Mouse (Mus musculus) heart, embryonic 15.5 days (tissue): ENCODE data around the gene Golph3. TPM values are rescaled to one million over a fixed set of nuclear protein-coding genes. Genes with fewer than 3 reads are reported as not detected.

Experiments used
- ATAC-seq: fragments of 200-750 bp; cut with Nextera tagmentation; replicated peaks from 2 replicates; pipeline ENCODE4 v1.8.0; 2017; ENCODE audit warnings: low read depth, moderate TSS enrichment; ENCODE audit not compliant: insufficient number of reproducible peaks, insufficient read depth, low FRiP score
- H3K27ac ChIP-seq: fragments of 300-500 bp; sonication (generic); 2 replicates; pipeline ENCODE4 v1.5.1; 2015; ENCODE audit warnings: mild to moderate bottlenecking, inconsistent platforms
- H3K27me3 ChIP-seq: fragments of 300-500 bp; sonication (generic); 2 replicates; pipeline ENCODE4 v1.6.1; 2015; ENCODE audit warnings: inconsistent platforms
- H3K36me3 ChIP-seq: fragments of 300-500 bp; sonication (generic); 2 replicates; pipeline ENCODE4 v1.6.1; 2015; ENCODE audit warnings: mild to moderate bottlenecking, inconsistent platforms
- H3K4me1 ChIP-seq: fragments of 300-500 bp; sonication (generic); replicated peaks from 2 replicates; pipeline ENCODE4 v1.6.1; 2015; ENCODE audit warnings: inconsistent platforms
- H3K4me2 ChIP-seq: fragments of 300-500 bp; sonication (generic); 2 replicates; pipeline ENCODE4 v1.6.1; 2015; ENCODE audit warnings: inconsistent platforms, mild to moderate bottlenecking, moderate library complexity
- H3K4me3 ChIP-seq: fragments of 300-500 bp; sonication (generic); 2 replicates; pipeline ENCODE4 v1.5.1; 2015; ENCODE audit warnings: mild to moderate bottlenecking, inconsistent platforms
- H3K9ac ChIP-seq: fragments of 300-500 bp; sonication (generic); 2 replicates; pipeline ENCODE4 v1.6.1; 2015; ENCODE audit warnings: mild to moderate bottlenecking, inconsistent platforms
- H3K9me3 ChIP-seq: fragments of 300-500 bp; sonication (generic); replicated peaks from 2 replicates; pipeline ENCODE4 v1.6.1; 2016; ENCODE audit warnings: inconsistent platforms
- WGBS: fragments of 180-500 bp; shearing (Covaris S2); methylation state at CpG from one replicate; pipeline ENCODE4 v1.1.7; 2015; ENCODE audit warnings: mixed read lengths; 5-methylcytosine and 5-hydroxymethylcytosine counted together
- polyA plus RNA-seq: library from polyadenylated mRNA; unstranded; fragments of >200 nt; fragmentation: Nextera tagmentation; extraction: Ambion mirVana; gene quantifications from 2 replicates; pipeline ENCODE4 v1.2.1, GENCODE M21; 2015

Golph3 gene
- polyA plus RNA-seq, 1 experiment from 2014 or later = 62.7 TPM

DNA sequence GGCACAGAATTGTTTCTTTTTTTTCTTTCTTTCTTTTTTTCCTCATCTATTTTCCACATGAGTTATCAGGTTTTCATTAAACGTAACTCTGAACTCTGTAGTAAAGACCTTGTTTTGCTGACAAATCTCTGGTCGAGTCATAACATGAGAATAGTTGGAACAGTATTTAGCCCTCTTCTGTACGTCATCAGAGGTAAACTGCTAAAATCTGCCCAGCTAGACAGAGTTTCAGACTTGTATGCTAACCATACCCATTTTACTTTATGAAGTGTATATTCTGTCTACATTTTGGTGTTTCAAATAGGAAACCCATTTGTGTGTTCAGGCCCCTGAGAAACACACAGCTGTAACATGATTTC lies 16.5 kb downstream of the Golph3 start:
- Histone ChIP-seq H3K4me2 (no peak overlapping the region), H3K9me3 (no peaks in the 10 kb centered on the region), H3K4me1 (peaks cover 24% of the 10 kb centered on the region), H3K4me3 (no peak overlapping the region), H3K27me3 (no peaks in the 10 kb centered on the region), H3K36me3 (0 out of 2 replicates have a peak, but pooled peaks cover under 1% of the 10 kb centered on the region), H3K27ac (0 out of 2 replicates have a peak overlapping the region, but pooled peaks have one; percentile 42), H3K9ac (no peak overlapping the region)
- no peak for ATAC-seq
- 50% methylated on average over 3 of the region's 3 CpGs for WGBS

DNA sequence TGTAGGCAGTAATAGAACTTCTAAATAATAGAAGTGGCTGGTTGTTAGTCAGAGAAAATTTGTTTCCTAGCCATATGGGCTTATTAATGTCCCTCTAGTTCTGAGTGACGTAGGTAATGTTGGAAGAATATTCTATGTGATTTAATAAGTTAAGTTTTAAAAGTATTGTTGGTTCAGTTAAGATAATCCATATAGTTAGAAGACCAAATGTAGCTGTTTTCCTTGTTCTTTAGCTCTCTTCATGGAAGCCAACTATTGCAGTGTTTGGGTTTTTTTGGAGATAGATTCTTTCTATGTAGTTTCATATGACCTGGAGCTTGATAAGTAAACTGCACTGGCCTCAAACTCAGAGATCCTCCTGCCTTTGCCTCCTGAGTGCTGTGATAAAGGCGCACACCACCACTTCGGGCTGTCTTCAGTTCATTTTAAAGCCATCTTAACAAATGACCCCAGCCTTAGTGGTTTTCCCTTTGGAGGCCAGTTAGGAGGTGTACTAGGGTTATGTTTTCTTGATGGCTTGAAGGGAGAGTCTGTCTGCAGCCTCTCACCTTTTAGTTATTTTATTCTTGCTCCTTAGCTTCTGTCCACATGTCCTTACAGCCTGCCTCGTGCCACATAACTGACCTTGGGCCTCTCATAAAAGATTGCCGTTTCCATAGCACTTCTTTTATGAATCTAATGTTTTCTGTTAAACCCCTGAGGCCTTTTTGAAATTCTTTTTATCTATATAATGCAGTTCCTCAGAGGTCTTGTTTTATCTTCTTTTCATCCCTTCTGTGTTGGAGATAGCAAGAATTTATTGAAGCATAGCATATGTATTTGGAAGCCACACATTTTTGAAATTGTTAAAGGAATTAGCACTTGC lies 19.5 kb downstream of the Golph3 start:
- WGBS = 54% methylated on average over 5 of the region's 5 CpGs
- Histone ChIP-seq H3K27ac (no peak overlapping the region), H3K4me1 (peaks cover 12% of the 10 kb centered on the region), H3K27me3 (no peaks in the 10 kb centered on the region), H3K36me3 (peaks cover 21% of the 10 kb centered on the region; the same call in 1 of the 2 replicates), H3K9ac (no peak overlapping the region), H3K4me3 (no peak overlapping the region), H3K4me2 (no peak overlapping the region), H3K9me3 (no peaks in the 10 kb centered on the region)
- ATAC-seq = no peak

DNA sequence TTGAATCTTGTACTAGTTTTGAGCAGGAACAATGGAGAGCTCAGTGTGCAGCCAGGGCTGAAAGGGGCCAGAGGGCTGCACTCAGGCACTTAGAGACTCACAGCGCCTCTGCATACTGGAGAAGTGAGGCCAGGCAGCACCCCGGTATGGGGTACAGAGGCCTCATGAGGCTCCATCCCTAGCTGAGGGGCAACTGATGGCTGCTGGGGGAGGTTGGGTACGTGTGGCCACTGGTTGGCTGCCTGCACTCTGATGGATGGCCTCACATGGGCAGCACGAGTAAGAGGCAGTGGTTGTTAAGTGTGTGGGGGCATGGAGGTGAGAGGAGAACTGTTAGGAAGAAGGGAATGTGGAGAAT lies 20.1 kb downstream of the Golph3 start:
- Histone ChIP-seq H3K4me2 (no peak overlapping the region), H3K27me3 (no peaks in the 10 kb centered on the region), H3K9ac (no peak overlapping the region), H3K9me3 (no peaks in the 10 kb centered on the region), H3K4me3 (no peak overlapping the region), H3K4me1 (peaks cover 10% of the 10 kb centered on the region), H3K36me3 (peaks cover 22% of the 10 kb centered on the region; the same call in 1 of the 2 replicates), H3K27ac (no peak overlapping the region)
- WGBS = 33% methylated on average over 4 of the region's 4 CpGs
- ATAC-seq = no peak

DNA sequence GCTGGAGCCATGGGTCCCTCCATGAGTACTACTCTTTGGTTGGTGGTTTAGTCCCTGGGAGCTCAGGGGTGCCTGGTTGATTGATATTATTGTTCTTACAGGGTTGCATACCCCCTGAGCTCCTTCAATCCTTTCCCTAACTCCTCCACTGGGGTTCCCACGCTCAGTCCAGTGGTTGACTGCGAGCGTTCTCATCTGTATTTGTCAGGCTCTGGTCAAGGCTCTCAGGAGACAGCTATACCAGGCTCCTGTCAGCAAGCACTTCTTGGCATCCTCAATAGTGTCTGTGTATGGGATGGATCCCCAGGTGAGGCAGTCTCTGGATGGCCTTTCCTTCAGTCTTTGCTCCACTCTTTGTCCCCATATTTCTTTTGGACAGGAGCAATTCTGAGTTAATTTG lies 25.7 kb downstream of the Golph3 start:
- H3K36me3 ChIP-seq = peaks cover 37% of the 10 kb centered on the region
- WGBS = 95% methylated on average over 3 of the region's 3 CpGs
- H3K27ac ChIP-seq = no peak overlapping the region

DNA sequence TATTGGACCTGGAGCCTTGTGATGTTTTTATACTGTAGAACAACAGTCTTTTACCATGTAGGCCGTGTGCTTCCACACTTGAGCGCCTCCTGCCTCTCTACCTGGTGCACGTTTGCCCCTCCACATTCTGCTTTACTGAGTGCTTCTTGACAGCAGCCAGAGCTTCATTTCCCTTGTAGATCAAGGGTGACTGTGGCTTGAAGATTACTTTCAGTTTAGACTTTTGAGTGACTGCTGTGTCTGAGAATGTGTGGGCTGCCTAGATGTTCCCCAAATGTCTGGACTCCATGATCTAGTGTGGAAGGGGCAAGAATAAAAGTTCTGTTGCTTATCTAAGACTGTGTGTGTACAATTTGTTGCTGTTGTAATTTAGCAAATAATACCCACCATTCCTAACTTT lies 27.7 kb downstream of the Golph3 start:
- H3K27ac ChIP-seq = no peak overlapping the region
- no peak for ATAC-seq
- WGBS = 53% methylated on average over 3 of the region's 3 CpGs
- no peaks in the 10 kb centered on the region for H3K27me3 ChIP-seq
- H3K9ac ChIP-seq = no peak overlapping the region
- no peak overlapping the region for H3K4me3 ChIP-seq
- peaks cover 40% of the 10 kb centered on the region for H3K36me3 ChIP-seq
- 0 out of 2 replicates have a peak, but pooled peaks cover 2% of the 10 kb centered on the region for H3K4me1 ChIP-seq
- no peak overlapping the region for H3K4me2 ChIP-seq
- no peaks in the 10 kb centered on the region for H3K9me3 ChIP-seq

More for the DNA sequence above, 25.7 kb downstream of the Golph3 start:
- Histone ChIP-seq H3K9ac (no peak overlapping the region), H3K4me2 (no peak overlapping the region), H3K27me3 (no peaks in the 10 kb centered on the region), H3K9me3 (no peaks in the 10 kb centered on the region), H3K4me1 (0 out of 2 replicates have a peak, but pooled peaks cover 2% of the 10 kb centered on the region), H3K4me3 (no peak overlapping the region)
- ATAC-seq = no peak

DNA sequence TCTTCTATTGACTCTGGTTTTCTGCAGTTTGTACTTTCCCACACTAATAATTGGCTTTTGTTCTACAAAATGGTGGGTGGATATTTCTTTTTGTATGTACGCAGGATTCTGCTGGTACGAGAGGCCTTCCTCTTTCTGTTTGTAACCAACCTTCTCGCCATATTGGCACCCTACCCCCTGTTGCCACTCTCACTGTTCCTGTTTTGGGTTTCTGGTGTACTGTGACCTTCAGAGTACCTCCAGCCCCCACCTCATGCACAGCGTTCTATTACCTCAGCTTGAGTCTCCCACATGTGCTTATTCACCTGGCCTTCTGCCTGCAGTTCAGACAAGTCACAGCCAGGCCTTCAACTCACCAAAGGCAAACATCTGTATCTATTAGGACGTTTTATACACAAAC lies 28.6 kb downstream of the Golph3 start:
- H3K4me1 ChIP-seq = 0 out of 2 replicates have a peak, but pooled peaks cover 2% of the 10 kb centered on the region
- 82% methylated on average over 5 of the region's 5 CpGs for WGBS
- no peak for ATAC-seq
- H3K9ac ChIP-seq = no peak overlapping the region
- H3K36me3 ChIP-seq = peaks cover 39% of the 10 kb centered on the region
- no peaks in the 10 kb centered on the region for H3K27me3 ChIP-seq
- H3K9me3 ChIP-seq = no peaks in the 10 kb centered on the region
- H3K27ac ChIP-seq = no peak overlapping the region
- H3K4me2 ChIP-seq = no peak overlapping the region
- no peak overlapping the region for H3K4me3 ChIP-seq

DNA sequence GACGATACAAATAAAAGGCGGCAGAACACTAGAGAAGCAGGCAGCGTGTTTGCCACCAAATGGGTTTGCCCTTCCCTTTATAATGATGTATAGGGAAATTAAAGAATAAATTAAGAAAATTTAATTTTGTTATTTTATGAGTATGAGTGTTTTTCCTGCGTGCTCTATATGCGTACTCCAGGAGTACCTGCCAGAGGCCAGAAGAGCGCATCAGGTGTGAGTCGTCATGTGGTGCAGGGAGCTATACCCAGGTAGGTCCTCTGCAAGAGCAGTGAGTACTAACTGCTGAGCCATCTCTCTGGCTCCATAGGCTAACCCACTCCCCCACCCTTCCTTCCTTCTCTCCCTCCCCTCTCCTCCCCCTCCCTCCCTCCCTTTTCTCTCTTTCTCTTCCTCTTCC lies 30.2 kb downstream of the Golph3 start:
- Histone ChIP-seq H3K4me2 (no peak overlapping the region), H3K9me3 (no peaks in the 10 kb centered on the region), H3K27me3 (no peaks in the 10 kb centered on the region), H3K4me3 (no peak overlapping the region), H3K4me1 (0 out of 2 replicates have a peak, but pooled peaks cover 2% of the 10 kb centered on the region), H3K9ac (no peak overlapping the region), H3K27ac (no peak overlapping the region), H3K36me3 (peaks cover 39% of the 10 kb centered on the region)
- 95% methylated on average over 7 of the region's 7 CpGs for WGBS
- ATAC-seq = no peak

DNA sequence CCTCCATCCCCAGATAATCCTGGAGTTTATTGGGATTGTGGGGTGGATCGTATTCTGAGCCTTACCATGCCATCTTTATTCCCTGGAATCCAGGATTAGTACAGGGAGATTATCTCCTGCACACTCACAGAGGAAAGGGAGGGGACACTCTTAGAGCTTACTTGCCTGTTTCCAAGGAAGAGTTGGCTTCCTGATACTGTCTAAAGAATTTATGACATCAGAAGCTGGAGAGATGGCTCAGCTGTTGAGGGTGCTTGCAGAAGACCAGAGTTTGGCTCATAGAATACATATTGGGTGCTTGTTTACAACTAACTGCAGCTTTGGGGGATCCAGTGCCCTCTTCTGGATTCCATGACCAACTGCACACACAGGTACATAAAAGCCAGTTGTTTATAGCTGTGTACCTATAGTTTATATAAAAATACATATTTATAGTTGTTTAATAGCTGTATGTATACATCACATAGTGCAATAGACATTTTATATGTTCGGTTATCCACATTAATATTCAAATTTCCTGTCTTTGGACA lies 33.1 kb downstream of the Golph3 start:
- H3K9me3 ChIP-seq = no peaks in the 10 kb centered on the region
- H3K4me3 ChIP-seq = no peak overlapping the region
- no peak overlapping the region for H3K4me2 ChIP-seq
- no peak overlapping the region for H3K9ac ChIP-seq
- H3K27me3 ChIP-seq = no peaks in the 10 kb centered on the region
- 95% methylated on average over 2 of the region's 2 CpGs for WGBS
- 0 out of 2 replicates have a peak, but pooled peaks cover 2% of the 10 kb centered on the region for H3K4me1 ChIP-seq
- H3K27ac ChIP-seq = no peak overlapping the region
- ATAC-seq = no peak
- H3K36me3 ChIP-seq = peaks cover 41% of the 10 kb centered on the region

DNA sequence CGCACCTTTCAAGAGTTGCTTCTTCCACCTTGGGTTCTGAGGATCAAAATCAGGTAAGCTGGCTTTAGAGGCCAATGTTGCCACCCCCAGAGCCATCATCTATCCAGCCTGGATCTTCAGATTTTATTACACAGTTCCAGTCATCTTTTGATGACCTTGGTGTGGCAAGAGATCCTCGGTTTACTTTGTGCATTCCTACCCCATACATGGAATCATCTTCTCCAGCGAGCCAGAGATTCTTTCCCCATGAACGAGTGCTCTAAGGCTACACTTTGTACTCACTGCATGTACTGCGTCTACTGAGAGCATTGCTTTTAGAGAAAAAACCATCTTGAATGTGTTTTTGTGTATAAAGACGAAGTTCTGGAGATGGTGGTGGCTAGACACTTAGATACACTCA lies 34.0 kb downstream of the Golph3 start:
- ATAC-seq = no peak
- Histone ChIP-seq H3K27ac (no peak overlapping the region), H3K4me1 (no peaks in the 10 kb centered on the region), H3K9me3 (no peaks in the 10 kb centered on the region), H3K4me2 (no peak overlapping the region), H3K27me3 (no peaks in the 10 kb centered on the region), H3K9ac (no peak overlapping the region), H3K36me3 (peaks cover 32% of the 10 kb centered on the region), H3K4me3 (no peak overlapping the region)
- WGBS = 85% methylated on average over 6 of the region's 6 CpGs

DNA sequence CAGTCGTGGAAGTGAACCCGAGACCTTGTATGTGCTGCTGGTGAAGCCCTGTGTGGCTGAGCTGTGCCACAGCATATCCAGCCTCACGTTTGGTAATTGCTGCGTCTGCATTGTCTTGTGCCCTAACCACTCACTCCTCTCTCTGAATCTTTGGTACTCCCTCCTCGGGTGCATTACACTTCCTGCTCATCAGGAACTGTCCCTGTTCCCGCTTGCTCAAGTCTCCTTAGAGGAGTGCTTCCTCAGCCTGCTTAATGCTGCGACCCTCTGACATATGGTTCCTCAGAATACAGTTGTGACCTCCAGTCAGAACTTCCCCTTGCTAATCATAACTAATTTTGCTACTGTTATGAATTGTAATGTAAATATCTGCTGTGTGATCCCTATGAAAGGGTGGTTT lies 34.7 kb downstream of the Golph3 start:
- Histone ChIP-seq H3K4me2 (no peak overlapping the region), H3K9me3 (no peaks in the 10 kb centered on the region), H3K9ac (no peak overlapping the region), H3K4me3 (no peak overlapping the region), H3K27ac (no peak overlapping the region), H3K4me1 (no peaks in the 10 kb centered on the region), H3K27me3 (no peaks in the 10 kb centered on the region), H3K36me3 (peaks cover 31% of the 10 kb centered on the region)
- ATAC-seq = no peak
- 78% methylated on average over 7 of the region's 7 CpGs for WGBS

DNA sequence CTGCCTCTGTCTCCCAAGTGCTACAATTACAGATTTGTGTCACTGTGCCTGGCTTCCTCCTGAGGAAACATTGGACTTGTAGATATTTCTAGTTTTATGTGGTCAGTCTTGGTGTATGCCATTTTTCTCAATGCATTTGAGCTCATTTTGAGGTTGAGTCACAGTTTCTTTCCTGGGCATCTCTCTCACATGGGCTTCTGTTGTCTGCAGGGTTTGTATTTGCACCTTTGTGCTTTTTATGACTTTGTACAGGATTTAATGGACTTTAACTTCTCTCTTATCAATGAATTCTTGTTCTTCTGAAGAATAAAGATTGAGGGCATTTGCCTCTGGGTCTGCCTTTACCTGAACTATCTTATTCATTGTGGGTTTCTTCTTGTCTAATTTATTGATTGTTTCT lies 36.2 kb downstream of the Golph3 start:
- Histone ChIP-seq H3K27me3 (no peaks in the 10 kb centered on the region), H3K9ac (no peak overlapping the region), H3K4me2 (no peak overlapping the region), H3K9me3 (no peaks in the 10 kb centered on the region), H3K4me1 (no peaks in the 10 kb centered on the region), H3K36me3 (peaks cover 25% of the 10 kb centered on the region), H3K4me3 (no peak overlapping the region), H3K27ac (no peak overlapping the region)
- no peak for ATAC-seq

DNA sequence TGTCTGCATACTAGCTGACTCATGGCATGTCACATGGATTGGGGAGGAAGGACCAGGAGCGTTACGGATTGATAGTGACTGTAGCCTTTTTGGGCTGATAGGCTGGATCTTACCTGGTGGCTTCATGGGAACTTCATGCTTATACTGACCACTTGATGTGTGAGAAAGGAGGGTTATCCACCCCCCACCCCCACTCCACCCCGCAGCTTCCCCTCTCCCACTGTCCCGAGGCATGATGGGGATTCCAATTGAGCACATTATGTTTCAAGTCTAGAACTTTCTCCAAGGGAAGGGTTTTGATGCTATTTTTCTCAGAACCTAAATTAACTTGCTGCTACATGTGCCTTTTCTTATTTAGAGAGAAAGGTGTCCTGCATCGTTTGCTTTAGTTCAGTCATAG lies 37.1 kb downstream of the Golph3 start:
- H3K27ac ChIP-seq = no peak overlapping the region
- no peaks in the 10 kb centered on the region for H3K27me3 ChIP-seq
- 90% methylated on average over 5 of the region's 5 CpGs for WGBS
- H3K4me3 ChIP-seq = no peak overlapping the region
- H3K4me2 ChIP-seq = no peak overlapping the region
- no peaks in the 10 kb centered on the region for H3K9me3 ChIP-seq
- no peak for ATAC-seq
- H3K4me1 ChIP-seq = no peaks in the 10 kb centered on the region
- H3K36me3 ChIP-seq = peaks cover 18% of the 10 kb centered on the region
- no peak overlapping the region for H3K9ac ChIP-seq
